In genomic region chr11:88193098-88193823, GRCm38 (mm10) we compare ENCODE assay signal across 8 mouse cellular contexts. TPM values are rescaled to one million over a fixed set of nuclear protein-coding genes. Genes with fewer than 3 reads are reported as not detected.
DNase-seq lines count a peak whose midpoint lies in the region; ATAC-seq and TF ChIP-seq lines count a peak whose summit lies in the region.

No protein-coding gene starts in this region.

- DNase-seq in heart, postnatal 0 days (ENCODE audit: low spot score) = no peak
- no peak for DNase-seq in heart, postnatal 25 days (ENCODE audit: low spot score)
- DNase-seq in liver, embryonic 14.5 days (ENCODE audit: low read depth in 3 of 3, low spot score in 3 of 3) = no peak
- no peak for DNase-seq in embryo, embryonic 10.5 days (ENCODE audit: low spot score)
- DNase-seq in urinary bladder, adult 18-20 months (ENCODE audit: low spot score in 2 of 2) = no peak
- DNase-seq in layer of hippocampus, adult 9-10 months (ENCODE audit: low spot score) = no peak

- H3K9ac ChIP-seq in heart, postnatal 0 days (replicated peaks; ENCODE audit: low read depth, low read length) = peak overlapping the region; percentile 48; the same call in 1 of the 2 replicates
- 0 out of 2 replicates have a peak overlapping the region, but pooled peaks have one; percentile 4 for H3K9ac ChIP-seq in embryonic facial prominence, embryonic 13.5 days
- no peak overlapping the region for H3K9ac ChIP-seq in liver, embryonic 14.5 days (replicated peaks)

- no peak for TF ChIP-seq EP300 in heart, postnatal 0 days (IDR thresholded peaks at IDR 0.05; ENCODE audit: low read depth)
- no peak for TF ChIP-seq EP300 in liver, embryonic 14.5 days (IDR thresholded peaks at IDR 0.05; ENCODE audit: low read depth)

- intact Hi-C loops in heart, postnatal 25 days (cut with DNase I) = no loop called here

- TF ChIP-seq CTCF in heart, postnatal 0 days (IDR thresholded peaks at IDR 0.05; ENCODE audit: low read depth) = no peak
- TF ChIP-seq CTCF in E14TG2a.4 (conservative IDR thresholded peaks at IDR 0.05; ENCODE audit: low read length) = no peak
- TF ChIP-seq CTCF in liver, embryonic 14.5 days (IDR thresholded peaks at IDR 0.05; ENCODE audit: low read depth) = no peak

- H3K4me2 ChIP-seq in heart, postnatal 0 days (ENCODE audit: low read depth, low read length) = peak overlapping the region; percentile 54
- peak overlapping the region; percentile 36 for H3K4me2 ChIP-seq in embryonic facial prominence, embryonic 13.5 days
- peak overlapping the region; percentile 25 for H3K4me2 ChIP-seq in liver, embryonic 14.5 days (ENCODE audit: low read depth)

- H3K27ac ChIP-seq in heart, postnatal 0 days (ENCODE audit: low read depth) = no peak overlapping the region
- no peak overlapping the region for H3K27ac ChIP-seq in embryonic facial prominence, embryonic 13.5 days
- H3K27ac ChIP-seq in liver, embryonic 14.5 days = no peak overlapping the region

- H3K9me3 ChIP-seq in heart, postnatal 0 days (replicated peaks; ENCODE audit: control insufficient read depth, low read length) = no peaks in the 10 kb centered on the region
- H3K9me3 ChIP-seq in E14TG2a.4 (ENCODE audit: low read length) = no peaks in the 10 kb centered on the region
- no peaks in the 10 kb centered on the region for H3K9me3 ChIP-seq in embryonic facial prominence, embryonic 13.5 days
- H3K9me3 ChIP-seq in liver, embryonic 14.5 days (ENCODE audit: control insufficient read depth, low read length) = no peaks in the 10 kb centered on the region

- H3K27me3 ChIP-seq in heart, postnatal 0 days (ENCODE audit: control insufficient read depth, insufficient read depth, low read length) = peaks cover 26% of the 10 kb centered on the region
- H3K27me3 ChIP-seq in E14TG2a.4 (ENCODE audit: insufficient read depth, low read length) = peaks cover 79% of the 10 kb centered on the region
- peaks cover 48% of the 10 kb centered on the region for H3K27me3 ChIP-seq in embryonic facial prominence, embryonic 13.5 days
- H3K27me3 ChIP-seq in liver, embryonic 14.5 days (ENCODE audit: control insufficient read depth, insufficient read depth, low read length) = peaks cover 44% of the 10 kb centered on the region

- WGBS in heart, postnatal 0 days = 18% methylated on average over 34 of the region's 34 CpGs
- WGBS in embryonic facial prominence, embryonic 13.5 days = 7% methylated on average over 34 of the region's 34 CpGs
- 5% methylated on average over 34 of the region's 34 CpGs for WGBS in liver, embryonic 14.5 days (ENCODE audit: insufficient replicate concordance)

- peaks cover 17% of the 10 kb centered on the region for H3K4me1 ChIP-seq in heart, postnatal 0 days (ENCODE audit: control insufficient read depth, insufficient read depth)
- H3K4me1 ChIP-seq in E14TG2a.4 (replicated peaks; ENCODE audit: low read depth, low read length) = peaks cover 45% of the 10 kb centered on the region
- H3K4me1 ChIP-seq in embryonic facial prominence, embryonic 13.5 days = peaks cover 50% of the 10 kb centered on the region
- H3K4me1 ChIP-seq in liver, embryonic 14.5 days (replicated peaks; ENCODE audit: control insufficient read depth in 2 of 2, insufficient read depth in 2 of 2, low read length in 1 of 2) = 0 out of 4 replicates have a peak, but pooled peaks cover 0 to 2% of the 10 kb centered on the region in 2 experiments

- ATAC-seq in heart, postnatal 0 days (ENCODE audit: insufficient read depth, low read depth) = no peak
- no peak for ATAC-seq in embryonic facial prominence, embryonic 13.5 days (ENCODE audit: insufficient number of reproducible peaks, insufficient read depth, low FRiP score, low TSS enrichment, low read depth)
- no peak for ATAC-seq in liver, embryonic 14.5 days (ENCODE audit: insufficient read depth)

- H3K36me3 ChIP-seq in heart, postnatal 0 days (replicated peaks; ENCODE audit: control insufficient read depth, insufficient read depth, low read length) = no peaks in the 10 kb centered on the region
- H3K36me3 ChIP-seq in E14TG2a.4 (ENCODE audit: insufficient read depth, low read length) = no peaks in the 10 kb centered on the region
- 0 out of 2 replicates have a peak, but pooled peaks cover 4% of the 10 kb centered on the region for H3K36me3 ChIP-seq in embryonic facial prominence, embryonic 13.5 days
- H3K36me3 ChIP-seq in liver, embryonic 14.5 days (replicated peaks; ENCODE audit: control insufficient read depth, insufficient read depth, low read depth) = no peaks in the 10 kb centered on the region

- H3K4me3 ChIP-seq in heart, postnatal 0 days (ENCODE audit: low read depth, low read length) = peak overlapping the region; percentile 21
- peak overlapping the region; percentile 67 for H3K4me3 ChIP-seq in E14TG2a.4 (replicated peaks; ENCODE audit: low read length)
- H3K4me3 ChIP-seq in embryonic facial prominence, embryonic 13.5 days = peak overlapping the region; percentile 17; the same call in 1 of the 2 replicates
- H3K4me3 ChIP-seq in liver, embryonic 14.5 days (ENCODE audit: insufficient read depth in 1 of 2, low read depth in 2 of 2, low read length in 2 of 2) = no peak overlapping the region

RNA-seq across cellular contexts. Expression of gene Mrps23, which starts 10.9 kb away (rescaled TPM):
- total RNA-seq in heart, postnatal 0 days (2014; rRNA removed; ENCODE audit: low replicate concordance) = 77.6 and 240 TPM in 2 replicates
- 156 TPM in 2 replicates for polyA plus RNA-seq in heart, postnatal 0 days (2015; fragmentation: Nextera tagmentation; extraction: Ambion mirVana)
- total RNA-seq in heart, postnatal 25 days (2021) = 100 to 1,000 TPM; 301 to 306 TPM
- 64.1 and 69.4 TPM in 2 replicates for polyA plus RNA-seq in embryonic facial prominence, embryonic 13.5 days (2015; fragmentation: Nextera tagmentation; extraction: Ambion mirVana)
- 20.6 and 30.2 TPM in 2 replicates for polyA plus RNA-seq in liver, embryonic 14.5 days (2012; rRNA removed)
- 33.3 and 33.7 TPM in 2 replicates for polyA plus RNA-seq in liver, embryonic 14.5 days (2014; fragmentation: Nextera tagmentation; extraction: Ambion mirVana)

Comparison
In these comparisons a context has a peak if more than half of its experiments do, and no peak if none do; other contexts are left out.
1. H3K4me3 ChIP-seq: peak in heart, postnatal 0 days (single experiment), E14TG2a.4 (single experiment) and embryonic facial prominence, embryonic 13.5 days (single experiment); none in liver, embryonic 14.5 days (0 of 2).
2. Peak in every context shown above with its lines, with median percentiles within 50 percentile points of each other: H3K4me2 ChIP-seq.